Mouse (Mus musculus): ENCODE results near the gene Arrdc3. TPM values are rescaled to one million over a fixed set of nuclear protein-coding genes. Genes with fewer than 3 reads are reported as not detected.
A peak's percentile ranks its signal among the peaks of the same experiment; 100 is the strongest.

Arrdc3 gene
- polyA plus RNA-seq, 1 experiment from 2014 or later, result 42.6 TPM

- Histone ChIP-seq H3K9ac (ENCODE audit: low read length) (no peak overlapping the region), H3K27me3 (ENCODE audit: control insufficient read depth, insufficient read depth, low read length) (no peaks in the 10 kb centered on the region), H3K4me1 (ENCODE audit: control insufficient read depth, insufficient read depth, low read length) (peaks cover 11% of the 10 kb centered on the region), H3K36me3 (ENCODE audit: control insufficient read depth, insufficient read depth) (no peaks in the 10 kb centered on the region), H3K9me3 (replicated peaks; ENCODE audit: control insufficient read depth, low read length) (no peaks in the 10 kb centered on the region), H3K27ac (ENCODE audit: low read length) (no peak overlapping the region), H3K4me2 (ENCODE audit: low read depth, low read length) (no peak overlapping the region), H3K4me3 (ENCODE audit: low read length) (no peak overlapping the region)
- 0 out of 2 replicates have a peak, but pooled peaks have one; percentile 23 for ATAC-seq (replicated peaks; ENCODE audit: extremely low read depth, insufficient read depth, low FRiP score)
- 40% methylated on average over 2 of the region's 2 CpGs for WGBS
Observed at GRCm38 (mm10) chr13:80936426-80936825, 53.2 kb downstream of the Arrdc3 start.

- WGBS, result 73% methylated on average over 4 of the region's 4 CpGs
- Histone ChIP-seq H3K4me2 (ENCODE audit: low read depth, low read length) (no peak overlapping the region), H3K4me3 (ENCODE audit: low read length) (no peak overlapping the region), H3K9ac (ENCODE audit: low read length) (no peak overlapping the region), H3K27ac (ENCODE audit: low read length) (no peak overlapping the region), H3K9me3 (replicated peaks; ENCODE audit: control insufficient read depth, low read length) (no peaks in the 10 kb centered on the region), H3K4me1 (ENCODE audit: control insufficient read depth, insufficient read depth, low read length) (peaks cover 8% of the 10 kb centered on the region), H3K36me3 (ENCODE audit: control insufficient read depth, insufficient read depth) (no peaks in the 10 kb centered on the region), H3K27me3 (ENCODE audit: control insufficient read depth, insufficient read depth, low read length) (no peaks in the 10 kb centered on the region)
- ATAC-seq (replicated peaks; ENCODE audit: extremely low read depth, insufficient read depth, low FRiP score), result no peak
Observed at GRCm38 (mm10) chr13:80939228-80939627, 56.0 kb downstream of the Arrdc3 start.

GRCm38 (mm10) chr13:80939866-80940265 lies 56.7 kb downstream of the Arrdc3 start:
- Histone ChIP-seq H3K9me3 (replicated peaks; ENCODE audit: control insufficient read depth, low read length) (no peaks in the 10 kb centered on the region), H3K9ac (ENCODE audit: low read length) (no peak overlapping the region), H3K27me3 (ENCODE audit: control insufficient read depth, insufficient read depth, low read length) (no peaks in the 10 kb centered on the region), H3K27ac (ENCODE audit: low read length) (no peak overlapping the region), H3K36me3 (ENCODE audit: control insufficient read depth, insufficient read depth) (no peaks in the 10 kb centered on the region), H3K4me3 (ENCODE audit: low read length) (no peak overlapping the region), H3K4me1 (ENCODE audit: control insufficient read depth, insufficient read depth, low read length) (peaks cover 8% of the 10 kb centered on the region), H3K4me2 (ENCODE audit: low read depth, low read length) (no peak overlapping the region)
- no peak for ATAC-seq (replicated peaks; ENCODE audit: extremely low read depth, insufficient read depth, low FRiP score)
- 47% methylated on average over 1 of the region's 1 CpGs for WGBS

- no peak for ATAC-seq (replicated peaks; ENCODE audit: extremely low read depth, insufficient read depth, low FRiP score)
Observed at GRCm38 (mm10) chr13:80940421-80940820, 57.2 kb downstream of the Arrdc3 start.

GRCm38 (mm10) chr13:80940860-80941630 lies 57.9 kb downstream of the Arrdc3 start:
- Histone ChIP-seq H3K9me3 (replicated peaks; ENCODE audit: control insufficient read depth, low read length) (no peaks in the 10 kb centered on the region), H3K4me3 (ENCODE audit: low read length) (no peak overlapping the region), H3K9ac (ENCODE audit: low read length) (no peak overlapping the region), H3K4me2 (ENCODE audit: low read depth, low read length) (no peak overlapping the region), H3K4me1 (ENCODE audit: control insufficient read depth, insufficient read depth, low read length) (peaks cover 8% of the 10 kb centered on the region), H3K27me3 (ENCODE audit: control insufficient read depth, insufficient read depth, low read length) (no peaks in the 10 kb centered on the region), H3K36me3 (ENCODE audit: control insufficient read depth, insufficient read depth) (no peaks in the 10 kb centered on the region), H3K27ac (ENCODE audit: low read length) (no peak overlapping the region; the same call in 1 of the 2 replicates)
- 61% methylated on average over 10 of the region's 10 CpGs for WGBS
- ATAC-seq (replicated peaks; ENCODE audit: extremely low read depth, insufficient read depth, low FRiP score), result no peak

More at GRCm38 (mm10) chr13:80940421-80940820, 57.2 kb downstream of the Arrdc3 start:
- no peaks in the 10 kb centered on the region for H3K36me3 ChIP-seq (ENCODE audit: control insufficient read depth, insufficient read depth)
- no peak overlapping the region for H3K4me2 ChIP-seq (ENCODE audit: low read depth, low read length)
- H3K4me3 ChIP-seq (ENCODE audit: low read length), result no peak overlapping the region
- H3K27ac ChIP-seq (ENCODE audit: low read length), result peak overlapping the region; percentile 40
- H3K4me1 ChIP-seq (ENCODE audit: control insufficient read depth, insufficient read depth, low read length), result peaks cover 8% of the 10 kb centered on the region
- no peaks in the 10 kb centered on the region for H3K9me3 ChIP-seq (replicated peaks; ENCODE audit: control insufficient read depth, low read length)
- H3K27me3 ChIP-seq (ENCODE audit: control insufficient read depth, insufficient read depth, low read length), result no peaks in the 10 kb centered on the region
- WGBS, result 59% methylated on average over 5 of the region's 5 CpGs
- H3K9ac ChIP-seq (ENCODE audit: low read length), result no peak overlapping the region

- H3K4me3 ChIP-seq (ENCODE audit: low read length), result no peak overlapping the region
- H3K9ac ChIP-seq (ENCODE audit: low read length), result no peak overlapping the region
- H3K36me3 ChIP-seq (ENCODE audit: control insufficient read depth, insufficient read depth), result no peaks in the 10 kb centered on the region
- H3K27me3 ChIP-seq (ENCODE audit: control insufficient read depth, insufficient read depth, low read length), result no peaks in the 10 kb centered on the region
- no peak for ATAC-seq (replicated peaks; ENCODE audit: extremely low read depth, insufficient read depth, low FRiP score)
- H3K4me2 ChIP-seq (ENCODE audit: low read depth, low read length), result no peak overlapping the region
- H3K27ac ChIP-seq (ENCODE audit: low read length), result no peak overlapping the region
- peaks cover 12% of the 10 kb centered on the region for H3K4me1 ChIP-seq (ENCODE audit: control insufficient read depth, insufficient read depth, low read length)
- no peaks in the 10 kb centered on the region for H3K9me3 ChIP-seq (replicated peaks; ENCODE audit: control insufficient read depth, low read length)
Observed at GRCm38 (mm10) chr13:80944532-80944931, 61.3 kb downstream of the Arrdc3 start.
